Mouse (Mus musculus): Measurements from ENCODE around the gene Olfr958. TPM values are rescaled to one million over a fixed set of nuclear protein-coding genes. Genes with fewer than 3 reads are reported as not detected.

Gene Olfr958
- not detected for polyA plus RNA-seq (2017; shearing (Covaris generic))

DNA sequence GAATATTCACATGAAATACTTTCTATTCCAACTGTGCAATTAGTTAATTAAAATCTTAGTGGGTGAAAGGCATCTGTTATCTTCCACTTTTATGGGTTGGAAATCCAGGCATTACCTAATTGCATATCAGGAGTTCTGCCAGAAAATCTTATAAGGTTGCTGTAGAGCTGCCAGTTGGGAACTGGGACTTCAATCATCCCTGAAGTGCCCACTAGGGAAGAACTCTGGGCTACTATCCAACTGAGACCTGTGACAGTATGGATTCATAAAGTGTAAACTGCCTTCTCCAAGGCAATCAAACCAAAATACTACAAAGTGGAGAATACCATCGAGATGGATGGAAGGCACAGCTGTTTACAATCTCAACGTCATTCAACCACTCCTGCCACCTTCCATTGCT lies at the start of gene Olfr958:
TSS of gene Olfr958 (minus strand) at position 109 of the 400 bp plus-strand sequence.
- no peak for ATAC-seq

DNA sequence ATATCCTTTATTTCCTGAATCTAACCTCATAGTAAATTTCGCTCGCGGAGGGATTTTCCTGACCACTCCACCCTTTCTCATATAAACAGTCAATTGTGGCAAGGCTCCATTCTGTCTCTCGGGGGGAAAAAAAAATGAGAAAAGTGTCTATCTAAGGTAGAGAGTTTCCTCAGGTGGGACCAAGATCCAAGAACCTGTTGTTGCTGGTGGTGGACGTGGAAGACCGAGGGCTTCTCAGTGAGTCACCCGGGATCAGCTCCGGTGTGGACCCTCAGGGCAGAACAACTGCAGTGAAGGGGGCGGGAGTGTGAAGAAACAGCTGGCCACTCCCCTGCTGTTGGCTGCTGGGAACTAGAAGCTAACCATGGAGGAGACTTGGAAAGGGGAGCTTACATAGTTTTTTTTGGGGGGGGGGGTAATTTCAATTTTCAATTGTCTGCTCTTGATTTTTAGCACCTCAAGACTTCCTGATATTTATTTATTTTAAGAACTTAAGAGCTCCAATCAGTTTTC lies 49.5 kb upstream of the Olfr958 start:
- ATAC-seq, result no peak

DNA sequence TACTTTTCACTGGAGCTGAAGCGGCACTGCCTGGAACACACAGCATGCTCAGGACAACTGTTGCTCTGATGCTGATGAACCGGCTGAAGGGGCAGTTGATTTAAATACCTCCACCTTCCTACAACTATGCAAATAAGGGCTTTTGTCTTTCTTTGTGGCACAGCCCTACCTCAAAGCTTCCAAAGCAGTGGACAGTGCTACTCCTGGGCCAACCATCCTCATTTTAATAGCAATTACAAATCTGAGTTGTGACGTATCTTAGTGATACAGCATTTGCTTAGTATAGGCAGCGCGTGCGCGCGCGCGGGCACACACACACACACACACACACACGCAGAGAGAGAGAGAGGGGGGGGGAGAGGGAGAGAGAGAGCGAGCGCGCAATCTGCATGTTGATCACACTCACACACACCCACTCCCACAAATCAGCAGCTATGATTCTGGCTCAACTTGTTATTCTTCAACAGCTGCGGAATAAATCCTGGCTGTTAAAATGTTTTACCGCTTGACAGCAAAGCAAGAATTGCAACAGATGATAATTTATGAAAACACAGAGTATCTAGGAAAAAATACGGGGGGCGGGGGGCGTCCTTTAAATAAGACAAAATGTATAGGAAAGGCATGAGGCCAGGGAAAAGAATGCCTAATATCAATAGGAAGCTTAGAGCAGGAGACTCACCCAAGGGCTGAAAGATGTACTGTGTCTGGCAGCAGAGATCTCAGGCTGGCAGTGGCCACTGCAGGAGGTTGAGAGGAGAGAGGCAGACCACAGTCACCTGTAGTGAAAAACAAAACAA lies 48.9 kb upstream of the Olfr958 start:
- ATAC-seq, result no peak

DNA sequence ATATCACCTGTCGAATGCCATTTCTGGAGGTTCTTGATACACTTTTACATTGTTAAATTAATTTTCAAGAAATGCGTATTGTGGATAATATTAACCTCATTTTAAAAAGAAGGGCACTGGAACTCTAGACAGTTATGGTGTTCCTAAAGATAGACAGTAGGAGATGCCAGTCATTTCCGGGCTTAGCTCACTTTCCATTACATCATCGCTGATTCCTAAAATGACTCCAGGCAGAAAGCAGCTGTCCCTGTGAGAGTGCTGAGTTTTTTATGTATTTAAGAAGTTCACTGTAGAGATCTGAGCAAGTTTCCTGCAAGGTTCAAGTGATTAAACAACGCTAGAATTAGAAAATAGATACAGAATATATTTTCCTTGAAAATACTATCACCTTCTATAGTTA lies 23.2 kb upstream of the Olfr958 start:
- no peak for ATAC-seq

DNA sequence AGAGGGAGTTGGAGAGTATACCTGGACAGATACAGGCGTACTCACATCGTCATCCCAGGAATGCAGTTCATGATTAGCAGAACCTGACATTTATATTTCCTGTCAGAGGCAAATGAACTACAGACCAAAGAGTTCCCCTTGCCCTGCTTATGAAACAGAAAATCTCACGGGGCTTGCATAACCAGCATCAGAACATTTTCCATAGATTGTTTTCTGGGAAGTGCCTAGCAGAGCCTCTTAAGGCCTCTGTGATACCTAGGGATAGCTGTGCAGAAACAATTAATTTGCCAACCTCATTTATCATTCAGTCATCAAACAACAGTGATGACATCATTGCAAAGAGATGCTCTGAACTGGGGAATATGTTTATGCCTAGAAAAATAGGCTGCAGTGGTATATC lies 21.6 kb upstream of the Olfr958 start, which contains the start of gene Olfr959:
TSS of gene Olfr959 (minus strand) at position 101 of the 400 bp plus-strand sequence.
- no peak for ATAC-seq

DNA sequence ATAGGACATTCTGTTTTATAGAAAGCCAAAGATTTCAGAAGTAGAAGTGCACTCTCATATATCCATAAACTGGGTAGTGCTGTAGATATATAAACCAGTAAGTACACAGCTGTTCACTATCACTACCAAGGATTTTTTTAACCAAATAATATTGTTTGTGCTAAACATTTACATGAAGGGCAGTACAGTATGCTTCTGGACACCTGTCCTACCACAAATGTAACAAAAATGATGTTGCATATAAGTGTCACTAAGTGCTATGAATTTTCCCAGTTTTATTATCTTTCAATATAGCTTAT lies 4.4 kb upstream of the Olfr958 start:
- ATAC-seq, result no peak

DNA sequence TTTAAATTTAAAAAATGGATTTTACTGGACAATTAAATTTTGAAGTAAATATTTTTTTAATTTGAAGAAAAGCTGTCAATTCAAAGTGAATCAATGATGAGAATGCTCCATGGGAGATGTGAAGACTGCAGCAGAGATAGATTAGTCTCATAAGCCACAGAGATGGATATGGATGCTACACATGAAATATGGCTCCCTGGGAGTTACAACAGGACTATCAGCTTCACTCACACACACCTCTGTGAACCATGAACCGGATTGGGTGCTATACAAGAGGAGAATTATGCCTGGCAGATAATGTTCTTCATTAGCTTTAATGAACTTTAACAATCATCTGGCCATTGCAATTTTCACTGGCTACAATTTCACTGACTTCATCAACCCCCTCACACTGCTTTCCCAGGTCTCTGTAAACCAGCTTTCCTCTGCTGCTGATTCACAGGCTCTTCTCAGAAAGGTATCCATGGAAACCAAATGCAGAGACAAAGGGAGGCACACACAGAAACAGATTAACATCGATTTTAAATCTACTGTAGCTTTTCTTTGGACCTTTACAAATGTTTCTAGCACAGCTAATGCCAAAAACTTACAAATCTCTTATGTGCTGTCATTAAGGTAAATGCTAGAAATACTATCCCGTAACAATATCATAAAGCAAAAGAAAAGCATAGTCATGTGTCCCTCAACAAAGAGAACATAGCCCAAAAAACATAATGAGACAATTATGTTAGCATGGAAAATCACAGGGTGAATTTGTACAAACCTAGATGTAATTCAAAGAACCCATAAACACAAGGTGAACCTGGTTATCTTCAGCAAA lies 3.9 kb upstream of the Olfr958 start:
- ATAC-seq, result no peak

DNA sequence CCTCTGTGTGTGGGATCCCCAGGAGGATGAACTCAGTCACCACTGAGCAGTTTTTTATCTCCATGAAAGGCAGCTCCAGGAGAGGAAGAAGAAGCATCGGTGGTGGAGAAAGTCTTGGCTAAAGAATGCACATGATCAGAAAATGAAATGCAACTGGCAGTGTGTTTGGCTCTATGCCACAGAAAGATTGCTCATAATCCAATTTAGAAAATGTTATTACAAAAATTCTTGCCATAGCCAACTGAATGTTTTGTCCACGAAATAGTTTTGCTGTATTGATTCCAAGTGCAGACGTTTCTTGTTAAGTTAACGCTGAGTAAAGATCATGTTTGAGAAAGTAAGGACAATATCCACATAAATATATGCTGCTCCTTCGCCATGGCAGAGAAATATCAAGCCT lies 3.0 kb downstream of the Olfr958 start:
- no peak for ATAC-seq

DNA sequence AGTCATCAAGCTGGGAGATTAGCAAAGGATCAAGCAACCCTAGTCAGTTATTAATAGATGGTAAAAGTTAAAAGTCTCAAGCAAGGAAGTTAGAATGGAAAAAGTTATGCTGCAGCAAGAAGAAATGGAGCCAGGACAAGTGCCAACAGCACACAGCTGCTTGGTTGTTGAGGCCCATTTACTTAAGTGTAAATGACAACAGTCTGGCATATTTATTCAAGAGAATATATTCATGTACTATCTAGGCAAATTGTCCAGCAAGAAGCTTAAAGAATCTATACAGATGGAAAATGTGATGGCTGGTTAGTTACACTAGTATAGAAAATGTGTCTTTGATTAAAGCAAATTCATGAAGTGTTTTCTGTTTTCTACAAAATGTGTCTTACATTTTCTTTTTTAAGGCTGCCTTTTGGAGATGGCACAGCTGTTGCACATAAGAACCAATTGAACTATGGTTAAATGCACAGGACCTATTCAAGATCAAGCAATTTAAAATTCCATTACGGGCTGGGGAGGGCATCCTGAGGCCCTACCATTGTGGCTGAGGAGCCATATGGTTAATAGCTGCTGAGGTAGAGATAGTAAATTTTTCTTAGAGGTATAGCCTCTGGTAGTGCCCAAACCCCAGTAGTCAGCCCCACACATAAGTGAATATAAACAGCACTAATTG lies 30.1 kb downstream of the Olfr958 start:
- ATAC-seq, result no peak

DNA sequence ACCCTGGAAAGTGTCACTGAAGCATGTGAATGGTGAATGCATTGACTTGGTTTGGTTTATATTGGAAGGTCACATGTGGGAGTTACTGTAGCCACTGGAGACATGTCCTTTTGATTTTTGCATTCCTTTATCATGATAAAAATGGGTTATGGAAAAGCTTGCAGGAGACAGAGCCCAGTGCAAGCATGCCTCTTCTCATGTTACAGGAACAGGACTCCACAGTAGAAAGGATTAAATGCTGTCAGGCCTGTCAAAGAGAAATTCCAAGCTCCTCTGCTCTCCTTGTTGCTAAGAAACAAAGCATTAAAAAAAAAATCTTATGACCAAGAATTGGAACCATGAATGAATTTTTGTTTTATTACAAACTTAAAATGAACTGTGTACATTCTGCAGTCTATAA lies 35.3 kb downstream of the Olfr958 start:
- ATAC-seq, result no peak

DNA sequence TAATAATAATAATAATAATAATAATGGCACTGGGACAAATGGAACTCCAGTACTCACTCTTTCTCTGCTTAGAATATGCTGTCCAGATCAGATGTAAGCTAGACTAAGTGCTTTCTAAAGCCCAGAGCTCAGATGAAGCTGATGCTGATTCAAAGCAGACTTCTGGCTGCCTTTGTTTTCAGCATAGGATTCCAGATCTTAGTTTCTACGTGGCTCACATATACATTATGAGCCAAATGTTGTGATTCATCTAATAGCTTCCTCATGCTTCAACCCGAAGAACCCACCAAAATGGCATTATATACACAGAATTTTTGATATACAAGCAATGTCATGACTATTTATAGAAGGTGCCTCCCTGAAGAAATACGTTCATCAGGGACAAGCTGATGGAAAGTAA lies 38.3 kb downstream of the Olfr958 start, which contains the start of gene Olfr957:
TSS of gene Olfr957 (minus strand) at position 279 of the 400 bp plus-strand sequence.
- ATAC-seq, result no peak

DNA sequence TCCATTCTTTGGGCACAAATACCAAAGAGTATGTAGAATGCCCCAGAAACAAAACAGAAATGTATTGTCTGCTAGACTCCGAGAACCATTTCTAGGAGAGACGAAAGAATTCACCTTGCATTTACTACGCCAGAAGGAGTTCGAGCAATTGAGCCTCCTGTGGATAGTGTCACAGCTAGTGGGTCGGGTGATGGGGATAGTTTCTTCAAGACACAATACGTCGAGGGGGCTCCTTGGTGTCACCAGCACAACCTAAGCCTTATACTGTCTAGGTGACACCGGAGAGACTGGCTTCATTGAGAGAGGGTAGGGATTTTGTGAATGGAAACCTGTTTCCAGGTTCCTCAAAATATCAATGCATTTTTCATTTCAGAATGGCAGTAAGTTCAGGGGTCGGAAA lies 44.4 kb downstream of the Olfr958 start:
- no peak for ATAC-seq

DNA sequence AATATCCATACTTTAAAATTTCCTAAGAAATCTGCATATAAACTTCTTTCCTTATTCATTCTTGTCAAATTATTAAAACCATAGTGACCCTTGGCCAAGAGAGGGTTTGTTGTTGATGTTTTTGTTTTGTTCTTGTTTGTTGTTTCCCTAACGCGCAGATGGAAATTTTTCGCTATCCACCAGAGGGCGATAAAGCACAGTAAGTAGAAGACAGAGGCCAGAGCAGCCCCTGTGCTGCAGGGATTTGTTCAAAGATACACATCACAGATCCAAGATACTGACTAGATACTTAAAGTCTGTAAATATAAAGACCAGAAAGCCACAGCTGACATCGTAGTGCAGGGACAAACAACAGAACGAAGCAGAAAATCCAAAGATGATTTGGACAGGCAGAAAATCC lies 44.9 kb downstream of the Olfr958 start:
- no peak for ATAC-seq

Other genes with a start within 250 kb of the Olfr958 start
- gene Olfr948, start 228.0 kb downstream of the Olfr958 start, polyA plus RNA-seq (2017; shearing (Covaris generic)), result not detected
- gene Olfr951, start 166.6 kb downstream of the Olfr958 start, polyA plus RNA-seq (2017; shearing (Covaris generic)), result not detected
- gene Olfr952, start 126.9 kb downstream of the Olfr958 start, polyA plus RNA-seq (2017; shearing (Covaris generic)), result not detected
- gene Olfr954, start 97.4 kb downstream of the Olfr958 start, polyA plus RNA-seq (2017; shearing (Covaris generic)), result under 1 TPM in 1 of 2 experiments, not detected in 1; 0.16 TPM
- gene Olfr955, start 82.1 kb downstream of the Olfr958 start, polyA plus RNA-seq (2017; shearing (Covaris generic)), result not detected
- not detected for gene Olfr44, start 60.1 kb downstream of the Olfr958 start, polyA plus RNA-seq (2017; shearing (Covaris generic))
- gene Olfr957, start 38.2 kb downstream of the Olfr958 start, polyA plus RNA-seq (2017; shearing (Covaris generic)), result not detected
- gene Olfr959, start 21.5 kb upstream of the Olfr958 start, polyA plus RNA-seq (2017; shearing (Covaris generic)), result not detected
- gene AW551984, start 50.3 kb upstream of the Olfr958 start, polyA plus RNA-seq (2017; shearing (Covaris generic)), result not detected
- not detected for gene Olfr148, start 56.6 kb upstream of the Olfr958 start, polyA plus RNA-seq (2017; shearing (Covaris generic))
- gene Olfr960, start 67.3 kb upstream of the Olfr958 start, polyA plus RNA-seq (2017; shearing (Covaris generic)), result not detected
- gene Olfr961, start 91.0 kb upstream of the Olfr958 start, polyA plus RNA-seq (2017; shearing (Covaris generic)), result under 1 TPM in 1 of 2 experiments, not detected in 1; 0.18 TPM
- gene Olfr963, start 113.2 kb upstream of the Olfr958 start, polyA plus RNA-seq (2017; shearing (Covaris generic)), result not detected
- gene Olfr149, start 153.1 kb upstream of the Olfr958 start, polyA plus RNA-seq (2017; shearing (Covaris generic)), result under 1 TPM in 1 of 2 experiments, not detected in 1; 0.44 TPM
- gene Olfr965, start 157.3 kb upstream of the Olfr958 start, polyA plus RNA-seq (2017; shearing (Covaris generic)), result not detected
- not detected for gene Olfr150, start 176.9 kb upstream of the Olfr958 start, polyA plus RNA-seq (2017; shearing (Covaris generic))
- gene Olfr967, start 192.2 kb upstream of the Olfr958 start, polyA plus RNA-seq (2017; shearing (Covaris generic)), result not detected
- not detected for gene Olfr968, start 229.2 kb upstream of the Olfr958 start, polyA plus RNA-seq (2017; shearing (Covaris generic))
- not detected for gene Olfr969, start 236.9 kb upstream of the Olfr958 start, polyA plus RNA-seq (2017; shearing (Covaris generic))